Mouse (Mus musculus): Measurements from ENCODE around the gene Map3k4.

- TF ChIP-seq CHD2 (IDR thresholded peaks at IDR 0.05; ENCODE audit: low read depth, low read length) (no peak), ZC3H11A (IDR thresholded peaks at IDR 0.05; ENCODE audit: borderline replicate concordance, low read depth, low read length) (no peak), HCFC1 (IDR thresholded peaks at IDR 0.05; ENCODE audit: borderline replicate concordance, insufficient read depth, low read length) (no peak)
Measured at GRCm38 (mm10) chr17:12347462-12347861, 28.9 kb upstream of the Map3k4 start.
